Mouse (Mus musculus) kidney, postnatal 0 days (tissue): Measurements from ENCODE around the gene Gm20883. TPM values are rescaled to one million over a fixed set of nuclear protein-coding genes. Genes with fewer than 3 reads are reported as not detected.
"Not testable (repeated sequence)": the region's sequence is repeated elsewhere in the genome, so short reads cannot be mapped to it uniquely, and the experiment has no call there.

Experiments used
- ATAC-seq: fragments of 200-750 bp; cut with Nextera tagmentation; replicated peaks from 2 replicates; pipeline ENCODE4 v1.8.0; 2017; ENCODE audit warnings: low read depth, moderate number of reproducible peaks, moderate TSS enrichment, moderate library complexity; ENCODE audit not compliant: low FRiP score
- DNase-seq: peaks from one replicate; pipeline ENCODE4 v3.0.0-alpha.2; 2016; ENCODE audit warnings: low spot score
- H3K27ac ChIP-seq: fragments of 300-500 bp; sonication (generic); 2 replicates; pipeline ENCODE4 v1.5.1; 2014; ENCODE audit warnings: mild to moderate bottlenecking
- H3K27me3 ChIP-seq: fragments of 300-500 bp; sonication (generic); 2 replicates; pipeline ENCODE4 v1.6.1; 2014; ENCODE audit warnings: low read length, mixed read lengths; ENCODE audit not compliant: insufficient read depth
- H3K36me3 ChIP-seq: fragments of 300-500 bp; sonication (generic); 2 replicates; pipeline ENCODE4 v1.6.1; 2014; ENCODE audit warnings: low read length, mixed read lengths; ENCODE audit not compliant: insufficient read depth
- H3K4me1 ChIP-seq: fragments of 300-500 bp; sonication (generic); replicated peaks from 2 replicates; pipeline ENCODE4 v1.6.1; 2014; ENCODE audit warnings: antibody characterized with exemption, low read length, mixed read lengths; ENCODE audit not compliant: insufficient read depth
- H3K4me2 ChIP-seq: fragments of 300-500 bp; sonication (generic); 2 replicates; pipeline ENCODE4 v1.6.1; 2014; ENCODE audit warnings: mild to moderate bottlenecking, low read length, moderate library complexity, mixed read lengths
- H3K4me3 ChIP-seq: fragments of 300-500 bp; sonication (generic); replicated peaks from 2 replicates; pipeline ENCODE4 v1.5.1; 2014; ENCODE audit warnings: low read depth, low read length
- H3K9ac ChIP-seq: fragments of 300-500 bp; sonication (generic); 2 replicates; pipeline ENCODE4 v1.6.1; 2014; ENCODE audit warnings: low read depth, low read length
- H3K9me3 ChIP-seq: fragments of 300-500 bp; sonication (generic); replicated peaks from 2 replicates; pipeline ENCODE4 v1.6.1; 2016; ENCODE audit warnings: low read length, inconsistent platforms, mixed read lengths
- WGBS: fragments of 180-500 bp; shearing (Covaris S2); extraction: QIAGEN DNeasy Blood & Tissue Kit; methylation state at CpG from one replicate; pipeline ENCODE4 v1.1.7; 2014; 5-methylcytosine and 5-hydroxymethylcytosine counted together
- polyA plus RNA-seq: library from polyadenylated mRNA; unstranded; fragments of >200 nt; fragmentation: Nextera tagmentation; extraction: Ambion mirVana; gene quantifications from 2 replicates; pipeline ENCODE4 v1.2.1, GENCODE M21; 2015

Gm20883 gene
- not detected in 2 replicates for polyA plus RNA-seq

DNA sequence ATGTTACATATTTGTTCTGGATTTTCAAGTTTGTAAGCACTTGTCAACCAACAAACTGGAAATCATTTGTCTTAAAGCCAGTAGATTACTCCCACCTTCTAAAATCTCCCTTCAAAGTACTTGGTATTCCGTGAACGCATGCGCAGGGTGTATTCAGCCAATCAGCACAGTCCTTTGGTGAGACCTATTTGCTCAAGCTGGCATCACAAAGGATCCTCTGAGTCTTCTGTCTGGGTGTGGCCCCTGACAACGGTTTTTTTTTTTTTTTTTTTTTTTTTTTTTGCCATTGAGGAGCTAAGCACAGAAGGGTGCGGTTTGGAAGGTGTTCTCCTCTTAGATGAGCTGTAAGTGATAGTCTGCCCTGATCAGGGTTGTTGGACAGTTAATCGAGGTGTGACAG is at the start of gene Gm20883:
TSS of gene Gm20883 (plus strand) at position 301 of the 400 bp plus-strand sequence.
- H3K4me3 ChIP-seq, H3K4me1 ChIP-seq, DNase-seq, ATAC-seq, H3K36me3 ChIP-seq, H3K4me2 ChIP-seq, H3K9me3 ChIP-seq, H3K27ac ChIP-seq, H3K27me3 ChIP-seq, H3K9ac ChIP-seq: not testable (repeated sequence)
- no CpG with 5 or more reads among the region's 6 CpGs for WGBS
